Mouse (Mus musculus) T-helper 17 cell (primary cell): Measurements from ENCODE around the gene Acer1.

ENCODE experiments used
- in situ Hi-C, 2 experiments: fragments of 300-600 bp; cut with MboI, MseI; formaldehyde crosslinking; loops; 1 replicate in 1 of 2; 2 replicates in 1 of 2; pipeline ENCODE4 v1.15.1; 2025; ENCODE audit warnings: high pct_unique_total_duplicates in 2 of 2

The Acer1 gene

DNA sequence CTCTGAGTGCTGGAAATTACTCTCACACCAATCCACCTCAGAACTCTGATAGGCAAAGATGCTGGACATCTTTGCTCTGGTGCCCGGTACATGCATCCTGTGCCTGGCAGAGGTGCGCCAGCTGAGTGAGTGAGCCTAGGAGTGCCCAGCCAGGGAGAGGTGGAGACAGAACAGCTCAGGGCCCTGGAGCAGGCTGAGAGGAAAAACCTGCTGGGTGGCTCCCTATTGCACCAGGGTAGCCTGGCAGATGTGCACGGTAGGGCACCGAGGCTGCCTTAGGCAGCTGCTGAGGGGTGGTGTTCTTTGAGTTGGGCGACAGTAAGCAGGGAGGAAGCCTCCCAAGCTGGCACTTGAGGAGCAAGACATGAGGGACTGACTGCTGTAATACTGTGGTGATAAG, at the start of gene Acer1:
Acer1 (minus strand) TSS at position 114 of the 400 bp plus-strand sequence.
- in situ Hi-C loops: no loop called here

DNA sequence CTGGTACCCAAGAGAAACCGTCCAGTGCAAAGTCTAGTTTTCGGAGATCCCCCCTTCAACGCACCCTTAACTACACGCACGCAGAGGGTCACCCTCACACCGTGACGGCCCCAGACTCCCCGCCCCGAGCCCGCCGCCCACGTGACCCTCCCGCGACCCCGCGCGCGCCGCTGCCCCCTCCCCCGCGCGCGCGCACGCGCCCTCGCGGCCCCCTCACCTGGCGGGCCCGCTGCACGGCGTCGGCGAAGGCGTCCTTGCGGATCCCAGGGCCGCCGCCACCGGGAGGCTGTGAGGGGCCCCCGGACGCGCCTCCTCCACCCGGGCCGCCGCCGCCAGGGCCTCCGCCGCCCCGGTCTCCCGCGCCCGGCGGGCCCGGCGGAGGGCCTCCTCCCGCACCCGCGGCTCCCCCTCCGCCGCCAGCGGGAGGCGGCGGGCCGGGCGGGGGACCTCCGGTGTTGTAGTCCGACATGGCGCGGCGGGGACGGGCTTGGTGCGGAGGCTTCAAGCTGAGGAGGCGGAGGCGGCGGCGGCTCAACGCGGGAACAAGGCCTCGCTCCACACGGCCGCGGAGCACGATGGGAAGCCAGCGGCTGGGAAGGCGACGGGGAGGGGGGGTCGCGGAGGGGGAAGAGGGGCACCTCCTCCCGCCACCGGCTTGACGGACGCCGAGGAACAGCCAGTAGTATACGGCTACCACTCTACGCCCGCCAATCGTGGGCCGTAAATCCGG, 49.2 kb upstream of the Acer1 start, which contains the start of gene Khsrp:
Khsrp (minus strand) TSS at position 592 of the 730 bp plus-strand sequence.
- in situ Hi-C loops: no loop called here

DNA sequence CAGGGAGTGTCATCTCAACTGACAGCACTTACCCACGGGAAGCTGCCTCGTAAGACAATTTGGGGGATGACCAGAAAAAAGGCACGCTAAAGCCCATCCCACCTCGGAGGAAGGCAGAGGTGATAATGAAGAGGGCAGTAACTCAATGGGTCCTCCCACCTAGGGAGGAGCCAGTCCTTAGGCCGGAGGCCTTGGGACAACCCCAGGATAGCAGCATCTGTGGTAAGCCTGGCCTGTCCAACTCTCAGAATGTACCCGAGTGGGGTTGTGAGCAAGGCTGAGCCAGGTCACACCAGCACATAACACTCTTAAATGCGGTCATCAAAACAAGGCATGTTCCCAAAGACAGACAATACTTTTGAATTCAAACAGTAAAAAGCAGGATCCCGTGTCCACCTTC, 47.8 kb upstream of the Acer1 start:
- in situ Hi-C loops: loop anchor here (5.0 to 10.0 kb wide), 2 partner anchors 92 to 1065 kb away; partner anchors contain the start of gene Mllt1 (in 1 of the 2)

DNA sequence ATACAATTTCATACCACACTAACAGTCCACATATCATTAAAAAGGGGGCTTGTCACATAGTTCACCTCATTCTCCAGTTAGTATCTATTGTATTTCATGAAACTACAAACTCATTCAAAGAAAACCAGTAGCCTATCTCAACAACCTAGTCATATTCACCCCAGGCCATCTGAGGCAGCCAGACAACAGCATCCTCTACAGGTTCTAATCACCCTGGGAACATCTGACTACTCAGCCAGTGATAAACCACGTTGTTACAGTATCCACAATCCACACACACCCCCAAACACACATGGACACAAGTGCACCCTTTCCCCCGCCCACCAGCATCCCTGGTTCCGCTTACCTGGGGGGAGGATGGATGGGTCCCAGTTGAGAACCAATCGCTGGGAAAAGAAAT, 45.5 kb upstream of the Acer1 start:
- in situ Hi-C loops: loop anchor here (5.0 to 10.0 kb wide), 2 partner anchors 90 to 1063 kb away; partner anchors contain the start of gene Mllt1 (in 1 of the 2)

DNA sequence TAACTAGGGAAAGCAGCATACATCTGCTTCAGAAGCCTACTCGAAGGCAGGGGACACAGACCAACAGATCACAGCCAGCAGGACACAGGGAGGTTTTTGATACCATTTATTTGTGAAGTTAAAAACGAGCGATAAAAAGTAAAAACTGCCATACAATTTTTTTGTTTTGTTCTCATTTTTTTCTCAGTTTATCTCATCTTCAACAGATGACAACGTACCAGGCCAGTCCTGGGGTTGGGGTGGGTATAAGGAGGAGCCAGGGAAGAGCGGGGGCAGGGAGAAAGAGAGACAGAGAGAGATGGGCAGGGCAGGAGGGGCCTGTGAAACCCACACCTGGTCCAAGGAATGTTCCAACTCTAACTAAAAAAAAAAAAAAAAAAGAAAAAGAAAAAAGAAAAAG, 39.0 kb upstream of the Acer1 start:
- in situ Hi-C loops: loop anchor here in 1 of 2 experiments (10.0 kb wide), 1 partner anchor 1056 kb away; no protein-coding TSS in a partner anchor

DNA sequence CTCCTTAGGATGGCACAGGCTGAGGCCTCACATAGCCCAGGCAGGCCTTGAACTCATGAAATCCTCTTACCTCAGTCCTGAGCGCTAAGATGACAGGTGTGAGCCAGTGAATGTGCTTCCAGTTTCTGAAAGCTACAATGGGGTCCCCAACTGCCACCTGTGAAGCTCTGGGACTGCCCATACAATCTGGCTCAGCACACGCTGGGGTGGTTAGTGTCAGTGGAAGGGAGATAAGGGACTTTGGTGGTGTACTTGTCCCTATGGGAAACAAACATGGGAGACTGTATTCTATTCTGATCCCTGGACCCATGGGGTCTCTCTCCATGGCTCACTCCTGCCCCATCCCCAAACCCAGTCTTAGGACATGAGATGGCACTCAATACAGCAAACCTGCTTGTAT, 37.8 kb upstream of the Acer1 start:
- in situ Hi-C loops: loop anchor here in 1 of 2 experiments (10.0 kb wide), 1 partner anchor 1055 kb away; no protein-coding TSS in a partner anchor

DNA sequence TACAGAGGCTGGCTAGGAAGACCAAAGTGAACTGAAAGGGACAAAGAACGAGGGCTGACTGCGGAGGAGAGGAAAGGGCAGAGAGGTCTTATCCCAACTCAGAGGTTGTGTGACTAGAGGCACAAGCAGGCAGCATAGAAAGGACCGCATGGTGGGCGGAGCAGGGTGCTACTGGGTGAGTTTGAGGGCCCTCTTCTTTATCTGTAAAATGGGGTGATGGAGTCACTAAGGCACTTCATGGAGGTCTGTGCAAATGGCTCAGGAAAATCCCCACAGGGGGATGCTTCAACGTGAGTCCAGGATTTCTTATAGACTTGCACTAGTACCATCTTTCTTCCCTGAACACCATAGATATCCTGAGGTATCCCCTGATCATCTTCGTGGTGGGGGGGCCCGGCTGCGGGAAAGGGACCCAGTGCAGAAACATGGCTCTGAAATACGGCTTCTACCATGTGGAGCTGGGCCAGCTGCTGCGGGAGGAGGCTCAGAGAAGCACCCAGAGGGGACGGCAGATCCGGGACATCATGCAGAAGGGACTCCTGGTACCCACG, 30.4 kb upstream of the Acer1 start:
- in situ Hi-C loops: no loop called here

DNA sequence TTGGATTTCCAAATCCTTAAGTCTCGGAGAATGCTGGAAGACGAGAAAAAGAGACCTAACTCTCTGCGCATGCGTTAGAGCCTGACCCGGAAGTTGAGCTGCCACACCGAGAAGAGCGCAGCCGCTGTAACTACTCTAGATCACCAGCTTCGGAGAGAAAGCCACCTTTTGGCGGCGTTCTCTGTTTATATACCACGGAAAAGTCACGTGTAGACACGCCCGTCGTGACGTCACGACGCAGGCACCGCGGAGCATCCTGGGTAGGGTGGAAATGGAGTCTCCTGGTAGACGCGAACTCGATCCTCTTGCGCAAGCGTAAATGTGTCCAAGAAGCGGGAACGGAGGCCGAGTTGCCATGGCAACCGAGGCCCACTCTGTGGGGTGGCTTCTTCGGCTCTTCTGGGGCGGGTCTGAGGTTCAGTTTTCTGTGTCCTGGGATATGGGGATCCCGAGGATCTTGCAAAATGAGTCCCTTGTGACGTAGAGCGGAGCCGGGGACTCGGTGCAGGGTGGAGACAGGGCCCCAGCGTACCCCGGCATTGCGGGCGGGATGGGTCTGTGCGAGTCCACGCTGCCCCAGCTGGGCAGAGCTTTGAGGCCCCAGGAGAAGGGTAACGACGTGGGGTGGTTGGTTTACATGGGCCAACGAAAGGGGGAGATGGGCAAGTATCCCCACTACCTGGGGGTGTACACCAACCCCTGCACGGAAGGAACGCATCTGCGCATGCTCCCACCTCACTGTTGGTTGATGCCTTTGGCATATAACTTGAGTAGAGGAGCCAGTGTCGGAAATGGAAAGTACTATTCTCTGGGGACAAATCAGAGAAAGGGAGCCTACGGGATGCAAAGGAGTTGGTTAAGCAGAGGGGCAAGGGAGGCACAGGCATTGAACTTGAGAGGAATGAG, 29.6 kb upstream of the Acer1 start, which contains the start of the genes Gtf2f1 and Gm17949:
Gtf2f1 (minus strand) TSS at position 53 of the 906 bp plus-strand sequence.
Gm17949 (plus strand) TSS at position 234 of the 906 bp plus-strand sequence.
- in situ Hi-C loops: no loop called here

DNA sequence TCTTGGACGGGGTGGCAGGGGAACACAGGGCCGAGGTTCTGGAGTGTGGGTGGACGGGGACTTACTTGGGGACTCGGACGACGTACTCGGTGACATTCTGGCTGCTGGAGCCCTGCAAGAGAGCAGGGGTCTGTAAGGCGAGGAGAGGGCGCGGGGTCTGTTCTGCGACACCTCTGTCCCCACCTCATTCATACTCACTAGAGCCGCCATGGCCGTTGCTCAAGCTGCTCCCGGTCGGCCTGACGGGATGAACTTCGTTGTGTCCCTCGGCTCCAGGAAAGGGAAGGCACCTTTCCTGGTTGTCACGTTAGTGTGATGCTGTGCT, 28.9 kb upstream of the Acer1 start:
- in situ Hi-C loops: no loop called here

DNA sequence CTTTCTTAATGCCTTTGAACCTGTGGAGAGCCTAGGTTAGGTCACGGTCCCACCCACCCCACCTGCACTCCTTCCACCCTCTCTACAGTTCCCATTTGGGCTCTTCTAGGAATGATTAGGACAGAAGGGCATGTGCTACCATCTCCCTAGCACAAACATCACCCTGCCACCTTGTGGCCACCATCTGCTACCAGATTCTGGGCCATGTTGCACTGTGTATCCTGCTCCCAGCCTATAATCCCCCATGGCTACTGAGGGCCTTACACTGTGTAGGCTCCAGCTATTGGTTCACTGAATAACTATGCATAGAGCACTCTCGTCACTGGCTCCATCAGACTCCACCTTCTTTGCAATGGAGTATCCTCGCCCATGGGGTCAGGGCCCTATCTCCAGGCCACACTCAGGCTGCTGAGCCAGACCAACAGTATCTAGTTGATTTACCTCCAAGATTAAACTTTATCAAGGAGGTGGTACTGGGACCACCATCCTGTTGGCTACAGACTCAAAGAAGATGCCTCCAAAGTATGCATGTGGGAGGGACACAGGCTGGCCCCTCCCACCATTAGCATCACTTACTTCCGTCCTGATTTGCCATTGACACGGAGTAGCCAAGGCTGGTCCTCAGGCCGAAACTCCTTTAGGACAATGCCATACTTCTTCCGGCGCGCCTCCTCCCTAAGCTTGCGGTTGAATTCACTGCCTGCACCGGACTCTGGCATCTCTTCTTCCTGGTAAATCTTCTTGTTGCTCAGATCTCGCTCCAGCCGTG, 25.4 kb upstream of the Acer1 start:
- in situ Hi-C loops: no loop called here

DNA sequence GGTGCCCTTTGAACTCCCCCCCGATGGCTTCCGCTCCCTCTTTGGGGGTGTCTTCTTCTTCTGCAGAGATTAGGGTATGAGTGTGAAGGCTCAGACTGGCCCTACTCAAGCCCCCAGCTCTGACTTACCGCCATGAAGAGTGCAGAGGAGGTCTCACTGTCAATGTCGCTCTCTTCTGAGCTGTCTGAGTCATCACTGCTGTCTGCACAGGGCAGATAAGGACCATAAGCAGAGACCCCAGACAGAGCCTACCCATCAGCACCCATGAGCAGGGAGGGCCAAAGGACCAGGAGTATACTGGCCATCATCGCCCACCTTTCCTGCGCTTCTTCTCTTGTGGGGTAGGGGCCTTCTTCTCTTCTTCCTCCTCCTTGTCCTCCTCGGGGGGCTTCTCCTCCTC, 22.1 kb upstream of the Acer1 start:
- in situ Hi-C loops: no loop called here

DNA sequence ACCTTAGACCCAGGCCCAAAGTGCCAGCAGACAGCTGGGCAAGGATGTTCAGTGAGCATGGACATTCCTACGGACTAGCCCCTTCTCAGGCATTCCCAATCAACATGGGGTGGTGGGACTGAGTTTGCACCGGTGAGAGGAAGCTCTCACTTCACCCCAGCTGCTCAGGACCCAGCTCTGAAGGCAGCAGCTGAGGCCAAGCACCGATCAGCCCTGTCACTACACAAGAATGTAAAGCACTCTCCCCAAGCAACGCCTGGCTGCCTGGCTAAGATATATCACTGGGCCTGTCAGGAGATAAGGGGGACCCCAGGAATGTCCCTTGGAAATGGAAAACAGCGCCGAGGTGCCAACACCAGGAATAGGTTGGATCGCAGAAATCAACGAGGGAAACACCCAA, 19.3 kb upstream of the Acer1 start:
- in situ Hi-C loops: no loop called here

DNA sequence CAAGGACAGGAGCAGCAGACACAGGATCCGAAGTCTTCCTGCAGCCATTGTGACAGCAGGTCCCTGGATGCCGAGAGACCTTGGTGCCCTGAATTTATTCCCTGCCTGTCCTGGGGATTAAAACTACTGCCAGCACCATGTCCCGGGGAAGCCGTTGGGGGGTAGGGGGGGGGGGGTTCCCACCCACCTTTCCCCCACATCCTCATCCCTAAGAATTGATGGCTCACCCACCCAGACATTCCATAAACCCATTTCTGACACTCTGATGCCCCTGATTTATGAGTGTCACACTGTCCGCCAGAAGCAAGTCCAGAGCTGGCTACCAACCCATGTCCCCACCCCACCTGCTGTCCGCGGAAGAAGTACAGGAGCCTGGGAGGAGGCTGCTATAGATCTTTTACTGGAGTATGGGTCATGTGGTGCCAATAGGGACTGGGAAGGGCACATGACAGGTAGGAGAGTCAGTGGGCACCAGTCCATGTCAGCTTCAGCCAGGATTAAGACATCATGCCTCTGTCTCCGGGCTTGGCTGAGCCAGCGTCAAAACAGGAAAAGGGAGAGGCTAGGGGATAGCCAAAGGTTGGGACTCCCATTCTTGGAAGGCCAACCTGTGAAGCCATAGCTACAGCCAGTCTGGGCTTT, 18.2 kb upstream of the Acer1 start, which contains the start of gene Pspn:
Pspn (minus strand) TSS at position 51 of the 642 bp plus-strand sequence.
- in situ Hi-C loops: loop anchor here in 1 of 2 experiments (5.0 kb wide), 1 partner anchor 167 kb away; no protein-coding TSS in a partner anchor

DNA sequence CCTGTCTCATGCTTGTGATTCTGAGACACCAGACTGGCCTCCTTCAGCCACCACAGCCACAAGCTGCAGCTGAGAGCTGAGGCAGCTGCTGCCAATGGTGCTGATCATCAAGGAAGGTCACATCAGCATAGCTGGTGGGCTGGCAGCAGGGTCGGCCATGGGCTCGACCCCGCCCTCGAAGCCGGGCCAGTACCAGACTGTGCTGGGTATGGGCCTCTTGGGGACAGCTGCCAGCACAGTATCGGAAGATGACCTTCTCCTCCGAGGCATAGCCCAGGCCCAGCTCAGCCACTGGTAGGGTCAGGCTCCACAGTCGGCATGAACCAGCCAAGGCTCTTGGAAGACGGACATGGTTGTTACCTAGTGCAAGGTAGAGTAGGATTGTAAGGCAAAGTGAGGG, 17.5 kb upstream of the Acer1 start:
- in situ Hi-C loops: loop anchor here in 1 of 2 experiments (5.0 kb wide), 1 partner anchor 168 kb away; no protein-coding TSS in a partner anchor

DNA sequence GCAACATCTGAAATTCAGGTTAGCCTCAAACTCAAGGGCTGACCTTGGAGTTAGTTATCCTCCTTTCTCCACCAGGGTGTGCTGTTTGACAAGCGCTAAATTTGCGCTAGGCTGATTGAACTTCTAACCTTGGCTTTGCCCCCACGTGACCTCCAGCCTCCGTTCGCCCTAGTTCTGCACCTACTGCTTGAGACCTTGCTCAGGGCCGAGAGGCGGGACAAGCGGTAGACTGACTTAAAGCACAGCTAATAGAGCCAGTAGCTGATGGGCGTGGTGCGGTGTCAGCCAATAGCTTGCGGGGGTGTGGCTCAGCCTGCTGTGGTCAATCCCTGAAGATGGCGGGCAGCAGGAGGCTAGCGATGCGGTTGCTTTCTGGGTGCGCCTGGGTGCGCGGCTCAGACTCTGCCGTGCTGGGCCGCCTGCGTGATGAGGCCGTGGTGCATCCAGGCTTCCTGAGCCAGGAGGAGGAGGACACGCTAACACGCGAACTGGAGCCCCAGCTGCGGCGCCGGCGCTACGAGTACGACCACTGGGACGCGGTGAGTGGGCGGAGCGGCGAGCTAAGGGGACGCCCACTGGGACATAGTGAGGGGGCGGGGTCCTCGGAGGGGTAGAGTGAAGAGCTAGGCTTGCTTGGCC, 15.2 kb upstream of the Acer1 start, which contains the start of gene Alkbh7:
Alkbh7 (plus strand) TSS at position 311 of the 639 bp plus-strand sequence.
- in situ Hi-C loops: loop anchor here in 1 of 2 experiments (5.0 kb wide), 1 partner anchor 170 kb away; no protein-coding TSS in a partner anchor

DNA sequence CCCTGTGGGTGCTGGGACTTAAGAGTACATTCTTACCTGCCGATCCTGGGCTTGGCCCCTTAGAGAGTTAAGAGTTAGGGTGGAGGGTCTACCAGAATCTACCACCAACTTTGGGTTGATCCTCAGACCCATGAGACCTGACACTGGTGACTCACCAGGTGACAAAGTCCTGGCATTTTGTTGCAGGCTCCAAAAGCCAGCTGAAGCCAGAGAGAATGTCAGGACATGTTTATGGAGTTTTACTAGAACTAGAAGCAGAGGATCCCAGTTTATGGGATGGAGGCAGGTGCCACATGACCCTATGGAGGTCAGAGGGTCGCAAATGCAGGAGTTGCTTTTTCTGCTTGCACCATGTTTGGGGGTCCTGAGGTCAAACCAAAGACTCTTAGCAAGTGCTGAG, 14.6 kb upstream of the Acer1 start:
- in situ Hi-C loops: loop anchor here in 1 of 2 experiments (5.0 kb wide), 1 partner anchor 171 kb away; no protein-coding TSS in a partner anchor

DNA sequence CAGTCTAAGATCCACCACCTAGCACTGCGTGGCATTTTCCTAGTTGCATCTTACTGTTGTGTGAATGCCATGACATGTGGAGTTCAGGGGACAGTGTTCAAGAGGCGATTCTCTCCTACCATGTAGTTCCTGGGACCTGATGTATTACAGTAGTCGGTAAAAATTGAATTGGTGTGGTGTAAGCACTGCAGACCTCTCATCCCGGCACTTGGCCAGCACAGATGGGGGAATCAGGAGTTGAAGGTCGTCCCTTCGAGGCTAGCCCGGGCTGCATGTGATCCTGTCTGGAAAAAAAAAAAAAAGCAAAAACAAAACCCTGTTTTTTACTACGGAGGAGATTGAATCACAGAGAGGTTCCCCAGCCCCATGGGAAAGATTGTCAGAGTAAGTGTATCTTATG, 13.1 kb upstream of the Acer1 start:
- in situ Hi-C loops: loop anchor here in 1 of 2 experiments (5.0 kb wide), 1 partner anchor 172 kb away; no protein-coding TSS in a partner anchor

DNA sequence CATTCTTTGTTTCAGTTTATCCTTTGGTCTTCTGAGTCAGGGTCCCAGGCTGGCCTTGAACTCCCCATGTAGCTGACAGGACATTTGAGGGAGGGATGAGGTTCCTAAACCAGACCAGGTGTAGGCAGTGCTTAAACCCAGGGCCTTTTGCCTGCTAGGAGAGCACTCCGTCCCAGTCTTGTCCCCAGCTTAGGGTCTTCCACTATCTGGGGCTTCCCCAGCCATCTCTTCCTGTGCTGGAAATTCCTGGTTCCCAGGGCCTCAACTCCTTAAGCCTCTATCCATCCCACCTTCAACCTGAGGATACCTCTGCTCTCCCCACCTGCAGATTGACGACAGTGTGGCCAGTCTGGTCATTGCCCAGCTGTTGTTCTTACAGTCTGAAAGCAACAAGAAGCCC, 9.0 kb upstream of the Acer1 start:
- in situ Hi-C loops: no loop called here

DNA sequence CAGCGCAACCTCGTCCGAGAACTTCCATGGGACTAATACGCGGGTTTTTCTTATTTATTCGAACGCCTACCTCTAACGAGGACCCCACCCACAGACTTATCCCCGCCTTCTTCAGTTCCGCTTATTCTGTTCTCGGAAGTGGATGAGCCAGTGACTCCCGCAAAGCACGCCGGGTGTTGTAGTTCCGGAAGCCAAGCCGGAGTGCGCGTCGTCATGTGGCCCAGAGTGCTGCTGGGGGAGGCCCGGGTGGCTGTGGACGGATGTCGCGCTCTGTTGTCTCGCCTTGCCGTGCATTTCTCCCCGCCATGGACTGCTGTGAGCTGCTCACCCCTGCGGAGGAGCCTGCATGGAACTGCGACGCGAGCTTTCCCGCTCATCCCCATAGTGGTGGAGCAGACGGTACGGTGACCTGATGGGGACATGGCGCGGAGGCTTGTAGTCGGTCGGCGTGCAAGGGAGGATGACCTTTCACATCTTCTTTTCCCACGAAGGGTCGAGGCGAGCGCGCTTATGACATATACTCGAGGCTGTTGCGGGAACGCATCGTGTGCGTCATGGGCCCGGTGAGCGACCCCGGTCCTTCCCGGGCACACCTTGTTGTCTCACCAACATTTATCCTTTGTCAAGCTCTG, 8.3 kb upstream of the Acer1 start, which contains the start of gene Clpp:
Clpp (plus strand) TSS at position 191 of the 632 bp plus-strand sequence.
- in situ Hi-C loops: no loop called here
